Mouse (Mus musculus) induced T-regulatory cell, adult 2 months (primary cell): ENCODE results near the gene Taok3.
A peak's percentile ranks its signal among the peaks of the same experiment; 100 is the strongest.

Experiments used
- DNase-seq: peaks from one replicate; pipeline ENCODE4 v3.0.0-alpha.2; 2012; ENCODE audit warnings: low read depth

The Taok3 gene

GRCm38 (mm10) chr5:117146165-117146564 is 26.2 kb downstream of the Taok3 start:
- DNase-seq: no peak

- DNase-seq: no peak
These were observed 27.5 kb downstream of the Taok3 start for GRCm38 (mm10) chr5:117147187-117148095.

- no peak for DNase-seq
These were observed 29.4 kb downstream of the Taok3 start for GRCm38 (mm10) chr5:117149054-117149942.

- no peak for DNase-seq
These were observed 30.1 kb downstream of the Taok3 start for GRCm38 (mm10) chr5:117150068-117150467.

GRCm38 (mm10) chr5:117152944-117153343 is 33.0 kb downstream of the Taok3 start:
- no peak for DNase-seq

- no peak for DNase-seq
These were observed 33.7 kb downstream of the Taok3 start for GRCm38 (mm10) chr5:117153527-117154091.

- peak; percentile 49 for DNase-seq
These were observed 38.5 kb downstream of the Taok3 start for GRCm38 (mm10) chr5:117158335-117159018.

- no peak for DNase-seq
These were observed 39.4 kb downstream of the Taok3 start for GRCm38 (mm10) chr5:117159326-117159725.

- no peak for DNase-seq
These were observed 39.9 kb downstream of the Taok3 start for GRCm38 (mm10) chr5:117159805-117160291.

- DNase-seq: peak; percentile 6
These were observed 40.6 kb downstream of the Taok3 start for GRCm38 (mm10) chr5:117160499-117160898.

- no peak for DNase-seq
These were observed 43.9 kb downstream of the Taok3 start for GRCm38 (mm10) chr5:117163790-117164189.

GRCm38 (mm10) chr5:117164516-117164915 is 44.6 kb downstream of the Taok3 start:
- no peak for DNase-seq

- no peak for DNase-seq
These were observed 45.0 kb downstream of the Taok3 start for GRCm38 (mm10) chr5:117164923-117165322.

GRCm38 (mm10) chr5:117165946-117166345 is 46.0 kb downstream of the Taok3 start:
- no peak for DNase-seq

GRCm38 (mm10) chr5:117166811-117167365 is 47.0 kb downstream of the Taok3 start:
- no peak for DNase-seq

- DNase-seq: no peak
These were observed 48.6 kb downstream of the Taok3 start for GRCm38 (mm10) chr5:117168351-117169100.

- DNase-seq: no peak
These were observed 54.1 kb downstream of the Taok3 start for GRCm38 (mm10) chr5:117174057-117174456.

- no peak for DNase-seq
These were observed 56.0 kb downstream of the Taok3 start for GRCm38 (mm10) chr5:117175896-117176295.

- DNase-seq: no peak
These were observed 58.1 kb downstream of the Taok3 start for GRCm38 (mm10) chr5:117178079-117178478.

- no peak for DNase-seq
These were observed 58.6 kb downstream of the Taok3 start for GRCm38 (mm10) chr5:117178486-117178885.

GRCm38 (mm10) chr5:117181921-117182320 is 62.0 kb downstream of the Taok3 start:
- no peak for DNase-seq
